Mouse (Mus musculus): ENCODE measurements around the gene Cdrt4. TPM values are rescaled to one million over a fixed set of nuclear protein-coding genes. Genes with fewer than 3 reads are reported as not detected.
A peak's percentile ranks its signal among the peaks of the same experiment; 100 is the strongest.

Gene Cdrt4
- polyA plus RNA-seq, 1 experiment from 2014 or later, result not detected

GRCm38 (mm10) chr11:62990150-62990685, 39.2 kb downstream of the Cdrt4 start:
- no peak overlapping the region for H3K27ac ChIP-seq (ENCODE audit: low read length)
- H3K9ac ChIP-seq (replicated peaks; ENCODE audit: low read length), result no peak overlapping the region
- H3K4me2 ChIP-seq (replicated peaks; ENCODE audit: low read depth, low read length), result no peak overlapping the region
- WGBS, result 80% methylated on average over 3 of the region's 3 CpGs
- H3K4me3 ChIP-seq (ENCODE audit: low read length), result no peak overlapping the region
- H3K4me1 ChIP-seq (ENCODE audit: insufficient read depth, low read length), result 0 out of 2 replicates have a peak, but pooled peaks cover 3% of the 10 kb centered on the region
- H3K27me3 ChIP-seq (ENCODE audit: insufficient read depth, low read length), result no peaks in the 10 kb centered on the region
- H3K9me3 ChIP-seq (ENCODE audit: low read length), result no peaks in the 10 kb centered on the region
- H3K36me3 ChIP-seq (ENCODE audit: insufficient read depth, low read length), result no peaks in the 10 kb centered on the region
- ATAC-seq (ENCODE audit: low FRiP score, low TSS enrichment), result no peak

GRCm38 (mm10) chr11:62990811-62991210, 39.8 kb downstream of the Cdrt4 start:
- H3K27ac ChIP-seq (ENCODE audit: low read length), result no peak overlapping the region
- no peaks in the 10 kb centered on the region for H3K9me3 ChIP-seq (ENCODE audit: low read length)
- no peak overlapping the region for H3K4me3 ChIP-seq (ENCODE audit: low read length)
- peaks cover 3% of the 10 kb centered on the region; the same call in 1 of the 2 replicates for H3K4me1 ChIP-seq (ENCODE audit: insufficient read depth, low read length)
- WGBS, result 74% methylated on average over 5 of the region's 5 CpGs
- H3K36me3 ChIP-seq (ENCODE audit: insufficient read depth, low read length), result no peaks in the 10 kb centered on the region
- no peaks in the 10 kb centered on the region for H3K27me3 ChIP-seq (ENCODE audit: insufficient read depth, low read length)
- no peak overlapping the region for H3K4me2 ChIP-seq (replicated peaks; ENCODE audit: low read depth, low read length)
- no peak for ATAC-seq (ENCODE audit: low FRiP score, low TSS enrichment)
- H3K9ac ChIP-seq (replicated peaks; ENCODE audit: low read length), result no peak overlapping the region

GRCm38 (mm10) chr11:62992545-62993242, 41.7 kb downstream of the Cdrt4 start:
- 86% methylated on average over 13 of the region's 13 CpGs for WGBS
- H3K27me3 ChIP-seq (ENCODE audit: insufficient read depth, low read length), result no peaks in the 10 kb centered on the region
- no peak overlapping the region for H3K4me2 ChIP-seq (replicated peaks; ENCODE audit: low read depth, low read length)
- H3K9ac ChIP-seq (replicated peaks; ENCODE audit: low read length), result no peak overlapping the region
- peaks cover 15% of the 10 kb centered on the region for H3K4me1 ChIP-seq (ENCODE audit: insufficient read depth, low read length)
- no peaks in the 10 kb centered on the region for H3K36me3 ChIP-seq (ENCODE audit: insufficient read depth, low read length)
- H3K27ac ChIP-seq (ENCODE audit: low read length), result no peak overlapping the region
- H3K4me3 ChIP-seq (ENCODE audit: low read length), result no peak overlapping the region
- no peaks in the 10 kb centered on the region for H3K9me3 ChIP-seq (ENCODE audit: low read length)
- ATAC-seq (ENCODE audit: low FRiP score, low TSS enrichment), result no peak

GRCm38 (mm10) chr11:62995066-62995754, 44.2 kb downstream of the Cdrt4 start:
- WGBS, result 87% methylated on average over 9 of the region's 9 CpGs
- Histone ChIP-seq H3K9me3 (ENCODE audit: low read length) (no peaks in the 10 kb centered on the region), H3K4me1 (ENCODE audit: insufficient read depth, low read length) (peaks cover 26% of the 10 kb centered on the region), H3K27me3 (ENCODE audit: insufficient read depth, low read length) (no peaks in the 10 kb centered on the region), H3K4me2 (replicated peaks; ENCODE audit: low read depth, low read length) (no peak overlapping the region), H3K27ac (ENCODE audit: low read length) (peak overlapping the region; percentile 5; the same call in 1 of the 2 replicates), H3K9ac (replicated peaks; ENCODE audit: low read length) (no peak overlapping the region), H3K36me3 (ENCODE audit: insufficient read depth, low read length) (no peaks in the 10 kb centered on the region), H3K4me3 (ENCODE audit: low read length) (no peak overlapping the region)
- no peak for ATAC-seq (ENCODE audit: low FRiP score, low TSS enrichment)

GRCm38 (mm10) chr11:62995755-62996521, 44.9 kb downstream of the Cdrt4 start:
- no peak overlapping the region for H3K4me3 ChIP-seq (ENCODE audit: low read length)
- H3K9me3 ChIP-seq (ENCODE audit: low read length), result no peaks in the 10 kb centered on the region
- 65% methylated on average over 5 of the region's 5 CpGs for WGBS
- ATAC-seq (ENCODE audit: low FRiP score, low TSS enrichment), result no peak
- no peaks in the 10 kb centered on the region for H3K36me3 ChIP-seq (ENCODE audit: insufficient read depth, low read length)
- peaks cover 26% of the 10 kb centered on the region for H3K4me1 ChIP-seq (ENCODE audit: insufficient read depth, low read length)
- H3K27me3 ChIP-seq (ENCODE audit: insufficient read depth, low read length), result no peaks in the 10 kb centered on the region
- H3K4me2 ChIP-seq (replicated peaks; ENCODE audit: low read depth, low read length), result no peak overlapping the region
- no peak overlapping the region for H3K9ac ChIP-seq (replicated peaks; ENCODE audit: low read length)
- H3K27ac ChIP-seq (ENCODE audit: low read length), result peak overlapping the region; percentile 5; the same call in 1 of the 2 replicates

GRCm38 (mm10) chr11:62996522-62996898, 45.5 kb downstream of the Cdrt4 start:
- Histone ChIP-seq H3K9ac (replicated peaks; ENCODE audit: low read length) (no peak overlapping the region), H3K27me3 (ENCODE audit: insufficient read depth, low read length) (no peaks in the 10 kb centered on the region), H3K27ac (ENCODE audit: low read length) (0 out of 2 replicates have a peak overlapping the region, but pooled peaks have one; percentile 11), H3K9me3 (ENCODE audit: low read length) (no peaks in the 10 kb centered on the region), H3K4me3 (ENCODE audit: low read length) (no peak overlapping the region), H3K4me2 (replicated peaks; ENCODE audit: low read depth, low read length) (no peak overlapping the region), H3K36me3 (ENCODE audit: insufficient read depth, low read length) (no peaks in the 10 kb centered on the region), H3K4me1 (ENCODE audit: insufficient read depth, low read length) (peaks cover 26% of the 10 kb centered on the region)
- ATAC-seq (ENCODE audit: low FRiP score, low TSS enrichment), result no peak
- 68% methylated on average over 4 of the region's 4 CpGs for WGBS

GRCm38 (mm10) chr11:62997039-62997717, 46.2 kb downstream of the Cdrt4 start:
- H3K4me2 ChIP-seq (replicated peaks; ENCODE audit: low read depth, low read length), result peak overlapping the region; percentile 22; the same call in 1 of the 2 replicates
- WGBS, result 69% methylated on average over 5 of the region's 5 CpGs

GRCm38 (mm10) chr11:62997718-62998281, 46.8 kb downstream of the Cdrt4 start:
- no peak overlapping the region; the same call in 1 of the 2 replicates for H3K9ac ChIP-seq (replicated peaks; ENCODE audit: low read length)
- H3K4me2 ChIP-seq (replicated peaks; ENCODE audit: low read depth, low read length), result peak overlapping the region; percentile 22; the same call in 1 of the 2 replicates
- peaks cover 26% of the 10 kb centered on the region for H3K4me1 ChIP-seq (ENCODE audit: insufficient read depth, low read length)
- no peaks in the 10 kb centered on the region for H3K36me3 ChIP-seq (ENCODE audit: insufficient read depth, low read length)
- no peaks in the 10 kb centered on the region for H3K9me3 ChIP-seq (ENCODE audit: low read length)
- no peaks in the 10 kb centered on the region for H3K27me3 ChIP-seq (ENCODE audit: insufficient read depth, low read length)
- 31% methylated on average over 11 of the region's 11 CpGs for WGBS
- no peak overlapping the region for H3K4me3 ChIP-seq (ENCODE audit: low read length)
- H3K27ac ChIP-seq (ENCODE audit: low read length), result peak overlapping the region; percentile 83
- peak; percentile 84 for ATAC-seq (ENCODE audit: low FRiP score, low TSS enrichment)

More at GRCm38 (mm10) chr11:62997039-62997717, 46.2 kb downstream of the Cdrt4 start:
- no peaks in the 10 kb centered on the region for H3K9me3 ChIP-seq (ENCODE audit: low read length)
- H3K27ac ChIP-seq (ENCODE audit: low read length), result peak overlapping the region; percentile 83
- peaks cover 26% of the 10 kb centered on the region for H3K4me1 ChIP-seq (ENCODE audit: insufficient read depth, low read length)
- no peaks in the 10 kb centered on the region for H3K27me3 ChIP-seq (ENCODE audit: insufficient read depth, low read length)
- no peak overlapping the region for H3K9ac ChIP-seq (replicated peaks; ENCODE audit: low read length)
- H3K4me3 ChIP-seq (ENCODE audit: low read length), result no peak overlapping the region
- ATAC-seq (ENCODE audit: low FRiP score, low TSS enrichment), result peak; percentile 25; the same call in 1 of the 2 replicates
- no peaks in the 10 kb centered on the region for H3K36me3 ChIP-seq (ENCODE audit: insufficient read depth, low read length)

- Histone ChIP-seq H3K4me3 (ENCODE audit: low read length) (no peak overlapping the region), H3K9me3 (ENCODE audit: low read length) (no peaks in the 10 kb centered on the region; the same call in 1 of the 2 replicates), H3K27me3 (ENCODE audit: insufficient read depth, low read length) (no peaks in the 10 kb centered on the region), H3K36me3 (ENCODE audit: insufficient read depth, low read length) (no peaks in the 10 kb centered on the region), H3K27ac (ENCODE audit: low read length) (no peak overlapping the region), H3K4me2 (replicated peaks; ENCODE audit: low read depth, low read length) (no peak overlapping the region), H3K9ac (replicated peaks; ENCODE audit: low read length) (no peak overlapping the region), H3K4me1 (ENCODE audit: insufficient read depth, low read length) (peaks cover 26% of the 10 kb centered on the region)
- WGBS, result 89% methylated on average over 8 of the region's 8 CpGs
- ATAC-seq (ENCODE audit: low FRiP score, low TSS enrichment), result no peak
Observed at GRCm38 (mm10) chr11:63000126-63000525, 49.1 kb downstream of the Cdrt4 start.
